Mouse (Mus musculus): ENCODE results near the gene Atp5b. TPM values are rescaled to one million over a fixed set of nuclear protein-coding genes. Genes with fewer than 3 reads are reported as not detected.

The Atp5b gene
- polyA plus RNA-seq, 1 experiment = 567 TPM

DNA sequence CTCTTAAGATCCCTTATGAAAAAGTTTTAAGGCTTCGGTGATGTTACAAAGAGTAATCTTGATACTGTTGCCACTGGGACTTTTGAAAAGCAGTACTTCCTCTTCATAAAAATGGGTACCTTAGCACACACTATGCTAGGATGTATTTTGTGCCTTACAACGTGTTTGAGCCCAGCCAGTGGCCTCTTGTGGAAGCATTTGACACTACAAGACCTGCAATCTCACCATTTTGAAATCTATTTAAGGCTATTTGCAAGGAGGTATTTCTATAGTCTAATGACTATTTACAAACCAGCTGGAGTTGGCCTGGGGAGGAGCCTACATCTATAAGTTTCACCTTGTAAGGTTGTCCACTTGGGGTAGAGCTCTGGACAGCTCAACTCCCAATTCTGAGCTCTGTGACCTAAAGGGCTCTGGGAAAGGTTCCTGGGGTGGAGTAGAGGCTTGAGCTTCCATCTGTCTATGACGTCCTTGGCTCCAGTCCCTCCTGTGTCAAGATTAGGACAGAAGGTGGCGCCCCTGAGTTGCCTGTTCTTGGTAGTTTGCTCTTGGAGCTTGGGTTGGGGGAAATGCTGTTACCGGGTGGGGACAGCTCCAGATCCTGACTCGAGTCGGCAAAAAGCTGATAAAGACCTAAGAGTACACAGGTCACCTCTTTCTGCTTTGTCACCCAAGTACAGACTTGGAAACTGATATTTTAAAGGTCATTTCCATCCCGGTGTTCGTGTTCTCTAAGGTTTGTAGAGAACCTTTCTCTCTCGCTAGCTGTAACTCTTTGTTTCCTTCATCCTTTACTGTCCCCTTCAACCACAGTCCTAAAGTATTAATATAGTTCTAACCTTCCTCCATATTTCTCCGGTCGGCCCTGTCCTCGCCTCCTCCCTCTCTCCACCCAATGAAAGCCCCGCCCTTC, 7.8 kb downstream of the Atp5b start:
- peak overlapping the region; percentile 95 for H3K27ac ChIP-seq (ENCODE audit: control insufficient read depth, insufficient read depth, low read depth, low read length, poor library complexity)
- no peak for TF ChIP-seq POLR2A (IDR thresholded peaks at IDR 0.05; ENCODE audit: borderline replicate concordance, control insufficient read depth, low read depth, low read length)
- TF ChIP-seq CTCF (IDR thresholded peaks at IDR 0.05; ENCODE audit: control insufficient read depth, insufficient read depth, low read length) = peak; percentile 85
- H3K4me3 ChIP-seq (replicated peaks; ENCODE audit: control insufficient read depth, low read depth, low read length) = peak overlapping the region; percentile 90
- 1% methylated on average over 14 of the region's 14 CpGs for WGBS
- peaks cover 3% of the 10 kb centered on the region; the same call in 1 of the 2 replicates for H3K4me1 ChIP-seq (ENCODE audit: control insufficient read depth, insufficient read depth, low read length)

DNA sequence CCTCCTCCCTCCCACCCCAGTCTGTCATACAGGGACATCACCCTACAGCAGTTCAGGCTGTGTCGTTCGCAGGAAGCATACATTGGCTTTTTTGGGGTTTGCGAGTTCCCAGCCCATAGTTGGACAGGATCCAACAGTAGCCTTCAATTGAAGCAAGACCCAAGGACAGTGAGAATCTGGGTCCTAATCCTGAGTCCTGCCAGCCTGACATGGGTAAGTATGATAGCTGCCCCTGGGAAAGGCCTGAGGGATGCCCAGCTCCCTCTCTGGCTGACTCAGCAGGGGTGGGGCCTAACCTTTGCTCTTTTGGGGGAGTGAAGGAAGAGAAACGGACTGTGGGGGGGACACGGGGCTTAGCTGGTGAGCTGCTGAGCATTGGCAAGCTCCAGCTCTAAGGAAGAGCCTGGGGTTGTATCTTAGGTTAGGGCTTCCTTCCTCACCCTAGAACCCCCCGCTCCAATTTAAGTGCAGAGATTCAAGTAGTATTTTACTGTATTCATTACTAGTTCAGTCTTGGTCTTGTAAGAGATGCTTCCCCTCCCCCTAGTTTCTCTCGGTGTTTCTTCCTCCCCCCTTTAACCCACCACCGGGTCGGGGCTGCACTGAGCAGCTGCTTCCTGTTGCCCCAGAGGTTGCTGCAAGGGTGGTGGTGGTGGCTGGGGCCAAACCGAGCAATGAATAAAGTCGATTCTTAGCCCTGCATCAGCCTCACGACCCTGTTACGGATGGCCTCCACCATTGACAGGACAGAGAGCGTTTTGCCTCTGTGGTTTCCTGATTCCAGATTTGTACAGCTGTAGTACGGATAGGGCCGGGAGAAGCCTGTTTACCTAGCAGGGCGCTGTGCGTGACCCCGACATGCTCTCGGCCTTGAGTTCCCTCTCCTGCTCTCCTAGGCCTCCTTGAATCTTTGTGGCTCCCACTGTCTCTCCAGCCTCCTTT, 8.8 kb downstream of the Atp5b start, which contains the start of gene Baz2a:
Gene Baz2a (plus strand): TSS at position 14 of the 942 bp plus-strand sequence.
- Histone ChIP-seq H3K4me1 (ENCODE audit: control insufficient read depth, insufficient read depth, low read length) (peaks cover 4% of the 10 kb centered on the region), H3K27ac (ENCODE audit: control insufficient read depth, insufficient read depth, low read depth, low read length, poor library complexity) (peak within 1 kb of the TSS; percentile 95), H3K4me3 (replicated peaks; ENCODE audit: control insufficient read depth, low read depth, low read length) (peak within 1 kb of the TSS; percentile 90)
- no peak for TF ChIP-seq CTCF (IDR thresholded peaks at IDR 0.05; ENCODE audit: control insufficient read depth, insufficient read depth, low read length)
- peak; percentile 45 for TF ChIP-seq POLR2A (IDR thresholded peaks at IDR 0.05; ENCODE audit: borderline replicate concordance, control insufficient read depth, low read depth, low read length)
- under 1% methylated on average over 20 of the region's 20 CpGs for WGBS

DNA sequence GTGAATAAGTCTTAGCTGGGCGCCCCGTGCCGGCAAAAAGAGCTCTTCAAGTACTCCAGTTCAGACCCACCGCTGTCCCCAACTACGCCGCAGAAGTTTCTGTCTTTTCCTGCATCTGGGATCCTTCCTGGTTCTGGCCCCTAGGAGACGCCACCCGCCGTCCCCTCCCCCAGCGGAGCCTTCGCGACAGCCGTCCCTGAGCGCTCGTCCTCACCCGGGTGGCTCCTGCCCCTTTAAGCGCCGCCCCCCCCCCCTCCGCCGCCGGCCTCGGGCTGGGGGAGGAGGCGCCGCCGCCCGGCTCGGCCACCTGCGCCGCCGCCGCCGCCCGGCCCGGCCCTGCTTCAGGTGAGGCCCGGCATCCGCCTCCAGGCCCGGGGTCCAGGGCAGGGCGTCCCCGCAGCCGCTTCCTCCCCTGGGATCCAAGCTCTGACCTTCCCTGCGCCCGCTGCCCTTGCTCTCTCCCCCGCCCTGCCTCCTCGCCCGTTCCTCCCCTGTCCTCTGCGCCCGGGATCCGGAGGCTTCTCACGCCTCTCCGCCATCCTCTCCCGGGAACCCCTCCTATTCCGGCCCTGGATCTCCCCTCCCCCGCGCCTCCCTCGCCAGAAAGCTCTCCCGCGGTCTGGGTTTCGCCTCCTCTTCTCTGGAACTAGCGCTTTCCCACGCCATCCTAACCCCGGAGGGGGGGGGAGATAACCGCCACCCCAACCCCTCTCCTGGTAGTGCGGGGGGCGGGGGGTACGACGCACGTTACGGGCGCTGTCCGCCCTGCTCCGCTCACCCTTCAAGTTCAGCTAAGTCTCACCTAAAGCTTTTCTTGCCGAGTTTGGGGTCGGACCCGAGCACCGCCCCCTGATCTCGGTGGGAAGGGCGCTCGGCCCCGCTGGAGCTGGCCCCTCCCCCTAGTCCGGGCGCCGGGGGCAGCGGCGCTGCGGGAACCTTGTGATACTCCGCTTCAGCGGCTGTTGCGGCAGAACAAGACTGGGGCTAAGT, 9.7 kb downstream of the Atp5b start:
- under 1% methylated on average over 67 of the region's 88 CpGs for WGBS
- peaks cover 4% of the 10 kb centered on the region for H3K4me1 ChIP-seq (ENCODE audit: control insufficient read depth, insufficient read depth, low read length)
- H3K4me3 ChIP-seq (replicated peaks; ENCODE audit: control insufficient read depth, low read depth, low read length) = peak overlapping the region; percentile 90
- TF ChIP-seq POLR2A (IDR thresholded peaks at IDR 0.05; ENCODE audit: borderline replicate concordance, control insufficient read depth, low read depth, low read length) (peak; percentile 22; the same call in 1 of the 2 replicates), CTCF (IDR thresholded peaks at IDR 0.05; ENCODE audit: control insufficient read depth, insufficient read depth, low read length) (peak; percentile 32; the same call in 1 of the 2 replicates)
- peak overlapping the region; percentile 95 for H3K27ac ChIP-seq (ENCODE audit: control insufficient read depth, insufficient read depth, low read depth, low read length, poor library complexity)

DNA sequence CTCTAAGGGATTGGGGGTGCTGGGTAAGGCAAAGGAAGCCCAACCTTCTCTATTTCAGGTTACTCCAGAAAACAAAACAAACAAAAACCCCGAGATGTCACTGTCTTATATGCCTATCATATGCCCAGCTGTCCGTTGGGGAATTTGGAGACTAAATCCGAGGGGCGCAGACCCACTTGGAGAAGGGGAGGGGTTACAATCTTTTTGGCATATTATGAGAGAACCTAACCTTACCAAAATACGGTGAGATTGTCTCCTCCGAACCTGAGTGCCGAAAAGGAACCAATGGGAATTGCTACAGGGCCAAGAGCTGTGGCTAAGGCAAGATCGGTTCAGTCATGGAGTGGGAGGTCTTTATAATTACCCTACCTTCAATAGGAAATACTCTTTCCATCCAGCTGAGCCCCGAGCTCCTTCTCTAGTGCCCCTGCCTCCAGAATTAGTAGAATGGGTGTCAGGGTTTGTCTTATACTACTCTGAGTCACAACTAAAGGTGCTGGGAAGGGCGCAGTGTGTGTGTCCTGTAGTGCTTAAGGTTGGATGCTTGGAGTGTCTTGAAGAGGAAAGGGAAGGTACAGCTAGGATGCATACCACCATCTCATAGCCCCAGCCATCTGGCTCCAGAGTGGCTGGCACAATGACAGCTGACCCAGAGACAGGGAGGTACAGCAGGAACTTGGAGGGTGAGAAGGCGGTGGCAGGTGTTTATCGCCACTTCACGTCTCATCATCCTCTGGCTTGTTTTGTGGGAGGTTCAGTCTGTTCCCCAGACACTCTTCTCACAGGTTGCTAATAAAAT, 10.6 kb downstream of the Atp5b start:
- Histone ChIP-seq H3K4me1 (ENCODE audit: control insufficient read depth, insufficient read depth, low read length) (peaks cover 4% of the 10 kb centered on the region), H3K27ac (ENCODE audit: control insufficient read depth, insufficient read depth, low read depth, low read length, poor library complexity) (peak overlapping the region; percentile 95)

DNA sequence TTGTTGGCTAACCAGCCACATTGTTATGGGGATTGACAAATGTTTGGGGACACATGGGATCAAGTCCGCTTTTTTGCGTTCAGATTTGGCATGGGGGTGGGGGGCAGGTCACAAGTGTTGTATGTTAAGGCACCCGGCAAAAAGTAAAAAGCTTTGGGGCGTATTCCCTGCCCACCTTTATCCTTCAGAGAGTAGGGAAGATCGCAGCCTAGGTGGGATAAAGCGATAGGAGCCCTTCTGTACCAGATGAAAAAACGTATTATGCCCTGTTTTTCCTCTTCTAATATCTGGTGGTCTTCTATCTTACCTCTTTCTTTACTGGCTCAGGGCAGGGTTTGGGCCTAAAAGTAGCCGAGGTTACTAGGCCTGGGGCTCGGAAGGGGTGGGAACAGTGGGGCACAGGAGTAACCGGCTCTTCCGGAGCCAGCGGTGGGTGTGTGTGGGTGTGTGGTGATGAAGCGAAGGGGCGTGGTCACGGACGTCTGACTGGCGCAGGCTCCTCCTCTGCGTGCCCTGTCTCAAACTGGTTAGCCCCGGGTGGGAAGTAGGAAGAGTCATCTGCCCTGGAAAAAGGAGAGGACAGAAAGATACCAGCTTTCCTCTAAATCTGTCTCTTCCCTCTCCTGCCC, 11.4 kb downstream of the Atp5b start:
- TF ChIP-seq CTCF (IDR thresholded peaks at IDR 0.05; ENCODE audit: control insufficient read depth, insufficient read depth, low read length) = no peak
- TF ChIP-seq POLR2A (IDR thresholded peaks at IDR 0.05; ENCODE audit: borderline replicate concordance, control insufficient read depth, low read depth, low read length) = peak; percentile 57; the same call in 1 of the 2 replicates
- 6% methylated on average over 19 of the region's 19 CpGs for WGBS
- Histone ChIP-seq H3K4me1 (ENCODE audit: control insufficient read depth, insufficient read depth, low read length) (peaks cover 4% of the 10 kb centered on the region), H3K4me3 (replicated peaks; ENCODE audit: control insufficient read depth, low read depth, low read length) (peak overlapping the region; percentile 38), H3K27ac (ENCODE audit: control insufficient read depth, insufficient read depth, low read depth, low read length, poor library complexity) (peak overlapping the region; percentile 95)

More for the DNA sequence above, 10.6 kb downstream of the Atp5b start:
- H3K4me3 ChIP-seq (replicated peaks; ENCODE audit: control insufficient read depth, low read depth, low read length) = peak overlapping the region; percentile 88
- TF ChIP-seq POLR2A (IDR thresholded peaks at IDR 0.05; ENCODE audit: borderline replicate concordance, control insufficient read depth, low read depth, low read length) = no peak
- no peak for TF ChIP-seq CTCF (IDR thresholded peaks at IDR 0.05; ENCODE audit: control insufficient read depth, insufficient read depth, low read length)
- 15% methylated on average over 13 of the region's 13 CpGs for WGBS

DNA sequence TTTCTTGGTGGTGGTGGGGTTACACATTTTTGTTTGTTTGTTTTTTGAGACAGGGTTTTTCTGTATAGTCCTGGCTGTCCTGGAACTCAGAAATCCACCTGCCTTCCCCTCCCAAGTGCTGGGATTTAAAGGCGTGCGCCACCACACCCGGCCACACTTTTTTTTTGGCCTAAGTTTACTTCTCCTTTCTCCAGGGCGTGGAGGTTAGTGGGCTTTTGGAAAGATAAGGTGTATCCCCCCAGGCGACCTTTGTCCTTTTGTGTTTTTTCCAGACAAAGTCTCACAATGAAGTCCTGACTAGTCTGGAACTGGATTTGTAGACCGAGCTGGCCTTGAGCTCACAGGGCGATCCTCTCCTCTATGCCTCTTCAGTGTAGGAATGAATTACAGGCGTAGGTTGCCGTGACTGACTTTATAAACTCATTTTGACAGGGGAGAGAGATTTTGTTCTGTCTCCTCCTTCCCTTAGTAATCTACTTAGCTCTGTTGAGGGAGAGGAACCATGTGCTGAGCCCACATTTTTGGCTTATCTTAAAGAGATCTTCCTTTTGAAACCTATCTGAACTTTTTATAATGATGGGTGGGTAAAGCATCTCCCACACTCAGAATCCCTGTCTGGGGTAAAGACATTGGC, 12.0 kb downstream of the Atp5b start:
- peaks cover 4% of the 10 kb centered on the region for H3K4me1 ChIP-seq (ENCODE audit: control insufficient read depth, insufficient read depth, low read length)
- 19% methylated on average over 9 of the region's 9 CpGs for WGBS
- peak overlapping the region; percentile 95 for H3K27ac ChIP-seq (ENCODE audit: control insufficient read depth, insufficient read depth, low read depth, low read length, poor library complexity)
- H3K4me3 ChIP-seq (replicated peaks; ENCODE audit: control insufficient read depth, low read depth, low read length) = no peak overlapping the region
- TF ChIP-seq CTCF (IDR thresholded peaks at IDR 0.05; ENCODE audit: control insufficient read depth, insufficient read depth, low read length) (no peak), POLR2A (IDR thresholded peaks at IDR 0.05; ENCODE audit: borderline replicate concordance, control insufficient read depth, low read depth, low read length) (no peak)
